ENCODE assay signal across 20 mouse cellular contexts in the genomic region with DNA sequence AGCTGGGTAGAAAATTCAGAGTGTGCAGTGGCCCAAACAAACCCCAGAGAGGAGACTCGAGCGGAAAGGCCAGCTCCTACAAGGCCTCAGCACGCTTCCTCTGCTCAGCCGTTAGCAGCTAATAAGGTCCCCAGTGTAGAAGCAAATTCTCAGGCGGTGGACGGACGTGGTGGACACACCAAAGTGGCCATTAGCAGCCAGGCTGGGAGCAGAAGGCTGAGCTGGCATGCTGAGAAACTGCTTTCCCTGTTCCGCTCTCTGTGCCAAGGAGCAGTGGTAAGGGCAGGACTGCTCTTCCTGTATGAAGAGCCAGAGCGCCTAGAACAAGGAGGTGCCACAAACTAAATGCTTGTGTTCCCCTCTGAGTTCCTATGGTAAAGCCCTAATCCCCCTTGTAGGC.
DNase-seq lines count a peak whose midpoint lies in the region; ATAC-seq and TF ChIP-seq lines count a peak whose summit lies in the region.
"Had no signal": no experiment of that assay in that cellular context is flagged by ENCODE, and none has a peak within 500 bp of the region (broad histone marks: within the 10 kb centered on the region; RNA-seq: fewer than 3 reads in every experiment).

No protein-coding gene starts in this region.

- H3K9me3 ChIP-seq in hindbrain, postnatal 0 days (ENCODE audit: low read length): no peaks in the 10 kb centered on the region
- H3K9me3 ChIP-seq in hindbrain, embryonic 16.5 days (ENCODE audit: control insufficient read depth, low read length): no peaks in the 10 kb centered on the region
- no peaks in the 10 kb centered on the region for H3K9me3 ChIP-seq in embryonic facial prominence, embryonic 10.5 days
- H3K9me3 ChIP-seq: embryonic facial prominence, embryonic 15.5 days; heart, embryonic 15.5 days; neural tube, embryonic 15.5 days had no signal

- H3K9ac ChIP-seq in hindbrain, postnatal 0 days (replicated peaks; ENCODE audit: low read length): no peak overlapping the region
- no peak overlapping the region for H3K9ac ChIP-seq in hindbrain, embryonic 16.5 days (ENCODE audit: low read depth, low read length)
- H3K9ac ChIP-seq: embryonic facial prominence, embryonic 15.5 days; heart, embryonic 15.5 days; liver, postnatal 0 days; neural tube, embryonic 15.5 days had no signal

- no peak overlapping the region for H3K4me3 ChIP-seq in hindbrain, postnatal 0 days (ENCODE audit: low read length)
- no peak overlapping the region for H3K4me3 ChIP-seq in hindbrain, embryonic 16.5 days (ENCODE audit: low read length)
- H3K4me3 ChIP-seq in embryonic facial prominence, embryonic 10.5 days: no peak overlapping the region
- no peak overlapping the region for H3K4me3 ChIP-seq in left cerebral cortex, adult 2 months
- H3K4me3 ChIP-seq: embryonic facial prominence, embryonic 15.5 days; heart, embryonic 15.5 days; layer of hippocampus, adult 2 months; neural tube, embryonic 15.5 days had no signal

- H3K27ac ChIP-seq in hindbrain, postnatal 0 days: no peak overlapping the region
- H3K27ac ChIP-seq in hindbrain, embryonic 16.5 days (ENCODE audit: low read depth, low read length): no peak overlapping the region
- H3K27ac ChIP-seq in embryonic facial prominence, embryonic 10.5 days (replicated peaks): 0 out of 2 replicates have a peak overlapping the region, but pooled peaks have one; percentile 10
- no peak overlapping the region for H3K27ac ChIP-seq in left cerebral cortex, adult 2 months
- H3K27ac ChIP-seq: embryonic facial prominence, embryonic 15.5 days; heart, embryonic 15.5 days; layer of hippocampus, adult 2 months; neural tube, embryonic 15.5 days; stomach, postnatal 0 days had no signal

- DNase-seq in hindbrain, postnatal 0 days (ENCODE audit: low spot score): peak; percentile 31
- peak; percentile 44 for DNase-seq in brain, embryonic 14.5 days (ENCODE audit: low read depth)
- peak; percentile 7 for DNase-seq in cerebellum, adult 8-10 months
- no peak for DNase-seq in embryonic facial prominence, embryonic 10.5 days (ENCODE audit: low spot score)
- no peak for DNase-seq in gastrocnemius, postnatal 10 days
- no peak for DNase-seq in left cerebral cortex, adult 2 months (ENCODE audit: extremely low spot score in 1 of 2, low spot score in 2 of 2)
- no peak for DNase-seq in adrenal gland, postnatal 36 days
- DNase-seq: adrenal gland, postnatal 25 days; embryo, embryonic 11 days; kidney, adult 11 months; kidney, postnatal 14 days; layer of hippocampus, postnatal 36 days; liver, postnatal 0 days had no signal

- H3K27me3 ChIP-seq in hindbrain, postnatal 0 days (ENCODE audit: insufficient read depth, low read length): no peaks in the 10 kb centered on the region
- no peaks in the 10 kb centered on the region; the same call in 1 of the 2 replicates for H3K27me3 ChIP-seq in hindbrain, embryonic 16.5 days (replicated peaks; ENCODE audit: control insufficient read depth, insufficient read depth, low read length)
- H3K27me3 ChIP-seq in embryonic facial prominence, embryonic 10.5 days (replicated peaks; ENCODE audit: low read depth, poor library complexity, severe bottlenecking): 0 out of 2 replicates have a peak, but pooled peaks cover 6% of the 10 kb centered on the region
- H3K27me3 ChIP-seq: embryonic facial prominence, embryonic 15.5 days; heart, embryonic 15.5 days; neural tube, embryonic 15.5 days had no signal

- WGBS in hindbrain, postnatal 0 days: 47% methylated on average over 9 of the region's 9 CpGs
- 69% methylated on average over 9 of the region's 9 CpGs for WGBS in hindbrain, embryonic 16.5 days
- WGBS in embryonic facial prominence, embryonic 10.5 days: 75% methylated on average over 9 of the region's 9 CpGs

- H3K36me3 ChIP-seq in hindbrain, postnatal 0 days (ENCODE audit: insufficient read depth, low read length): no peaks in the 10 kb centered on the region
- H3K36me3 ChIP-seq in hindbrain, embryonic 16.5 days (ENCODE audit: control insufficient read depth, insufficient read depth, low read length): no peaks in the 10 kb centered on the region
- no peaks in the 10 kb centered on the region for H3K36me3 ChIP-seq in embryonic facial prominence, embryonic 10.5 days (replicated peaks)
- H3K36me3 ChIP-seq: embryonic facial prominence, embryonic 15.5 days; G1E; heart, embryonic 15.5 days; neural tube, embryonic 15.5 days had no signal

- intact Hi-C loops in left cerebral cortex, adult 2 months (cut with DNase I): no loop called here

- TF ChIP-seq POLR2A in brain, embryonic 14.5 days (IDR thresholded peaks at IDR 0.05; ENCODE audit: borderline replicate concordance, extremely low read depth, insufficient read depth, insufficient read length, poor library complexity, severe bottlenecking): no peak

- TF ChIP-seq CTCF in hindbrain, postnatal 0 days (IDR thresholded peaks at IDR 0.05; ENCODE audit: low read depth): no peak
- TF ChIP-seq CTCF in brain, embryonic 14.5 days (IDR thresholded peaks at IDR 0.05; ENCODE audit: borderline replicate concordance, extremely low read depth, insufficient read depth, insufficient read length): no peak
- no peak for TF ChIP-seq CTCF in left cerebral cortex, adult 2 months (IDR thresholded peaks at IDR 0.05)

- H3K4me2 ChIP-seq in hindbrain, postnatal 0 days (ENCODE audit: low read depth, low read length): no peak overlapping the region
- H3K4me2 ChIP-seq in hindbrain, embryonic 16.5 days (ENCODE audit: low read length): no peak overlapping the region
- H3K4me2 ChIP-seq: embryonic facial prominence, embryonic 15.5 days; heart, embryonic 15.5 days; neural tube, embryonic 15.5 days had no signal

- no peak for ATAC-seq in hindbrain, postnatal 0 days
- ATAC-seq in hindbrain, embryonic 16.5 days: no peak

- H3K4me1 ChIP-seq in hindbrain, postnatal 0 days (ENCODE audit: insufficient read depth, low read length): 0 out of 2 replicates have a peak, but pooled peaks cover 3% of the 10 kb centered on the region
- H3K4me1 ChIP-seq in hindbrain, embryonic 16.5 days (ENCODE audit: control insufficient read depth, insufficient read depth, low read depth, low read length): peaks cover 6% of the 10 kb centered on the region
- peaks cover 23% of the 10 kb centered on the region for H3K4me1 ChIP-seq in embryonic facial prominence, embryonic 10.5 days
- H3K4me1 ChIP-seq: heart, embryonic 15.5 days had no signal

Comparison
In these comparisons a context has a peak if more than half of its experiments do, and no peak if none do; other contexts are left out.
1. DNase-seq: peak in hindbrain, postnatal 0 days (single experiment), brain, embryonic 14.5 days (single experiment) and cerebellum, adult 8-10 months (single experiment); none in embryonic facial prominence, embryonic 10.5 days (single experiment), gastrocnemius, postnatal 10 days (single experiment), left cerebral cortex, adult 2 months (0 of 2) and adrenal gland, postnatal 36 days (0 of 2).